Mouse (Mus musculus) kidney, embryonic 16.5 days (tissue): ENCODE results near the gene Bicc1. TPM values are rescaled to one million over a fixed set of nuclear protein-coding genes. Genes with fewer than 3 reads are reported as not detected.

ENCODE experiments used
- ATAC-seq: fragments of 200-750 bp; cut with Nextera tagmentation; 2 replicates; pipeline ENCODE4 v1.8.0; 2017; ENCODE audit warnings: moderate TSS enrichment; ENCODE audit not compliant: low FRiP score, low TSS enrichment
- H3K27ac ChIP-seq: fragments of 300-500 bp; sonication (generic); 2 replicates; pipeline ENCODE4 v1.5.1; 2014; ENCODE audit warnings: low read length
- H3K27me3 ChIP-seq: fragments of 300-500 bp; sonication (generic); 2 replicates; pipeline ENCODE4 v1.6.1; 2014; ENCODE audit warnings: low read length, control low read depth, mixed read lengths; ENCODE audit not compliant: insufficient read depth
- H3K36me3 ChIP-seq: fragments of 300-500 bp; sonication (generic); 2 replicates; pipeline ENCODE4 v1.6.1; 2014; ENCODE audit warnings: low read length, control low read depth, mixed read lengths; ENCODE audit not compliant: insufficient read depth
- H3K4me1 ChIP-seq: fragments of 300-500 bp; sonication (generic); 2 replicates; pipeline ENCODE4 v1.6.1; 2014; ENCODE audit warnings: low read length, control low read depth, mixed read lengths; ENCODE audit not compliant: insufficient read depth
- H3K4me2 ChIP-seq: fragments of 300-500 bp; sonication (generic); replicated peaks from 2 replicates; pipeline ENCODE4 v1.6.1; 2014; ENCODE audit warnings: low read depth, low read length
- H3K4me3 ChIP-seq: fragments of 300-500 bp; sonication (generic); 2 replicates; pipeline ENCODE4 v1.5.1; 2014; ENCODE audit warnings: mild to moderate bottlenecking, low read length
- H3K9ac ChIP-seq: fragments of 300-500 bp; sonication (generic); replicated peaks from 2 replicates; pipeline ENCODE4 v1.6.1; 2014; ENCODE audit warnings: low read length
- H3K9me3 ChIP-seq: fragments of 300-500 bp; sonication (generic); 2 replicates; pipeline ENCODE4 v1.6.1; 2016; ENCODE audit warnings: low read length, control low read depth
- WGBS: fragments of 180-500 bp; shearing (Covaris S2); extraction: QIAGEN DNeasy Blood & Tissue Kit; methylation state at CpG from one replicate; pipeline ENCODE4 v1.1.7; 2014; 5-methylcytosine and 5-hydroxymethylcytosine counted together
- polyA plus RNA-seq: library from polyadenylated mRNA; unstranded; fragments of >200 nt; fragmentation: Nextera tagmentation; extraction: Ambion mirVana; gene quantifications from 2 replicates; pipeline ENCODE4 v1.2.1, GENCODE M21; 2015

Bicc1 gene
- polyA plus RNA-seq, 1 experiment from 2014 or later: 48.0 TPM

- Histone ChIP-seq H3K4me2 (0 out of 2 replicates have a peak overlapping the region, but pooled peaks have one; percentile 11), H3K4me1 (peaks cover 30% of the 10 kb centered on the region), H3K36me3 (0 out of 2 replicates have a peak, but pooled peaks cover 2% of the 10 kb centered on the region), H3K27ac (peak overlapping the region; percentile 79), H3K4me3 (no peak overlapping the region), H3K9me3 (no peaks in the 10 kb centered on the region), H3K9ac (no peak overlapping the region), H3K27me3 (no peaks in the 10 kb centered on the region)
- ATAC-seq: 0 out of 2 replicates have a peak, but pooled peaks have one; percentile 42
- 37% methylated on average over 9 of the region's 9 CpGs for WGBS
Measured at GRCm38 (mm10) chr10:71024681-71025080, 134.8 kb downstream of the Bicc1 start.

- H3K4me1 ChIP-seq: peaks cover 20% of the 10 kb centered on the region
- H3K4me2 ChIP-seq: no peak overlapping the region
- H3K27me3 ChIP-seq: no peaks in the 10 kb centered on the region
- H3K36me3 ChIP-seq: peaks cover 8% of the 10 kb centered on the region; the same call in 1 of the 2 replicates
- no peak overlapping the region for H3K9ac ChIP-seq
- ATAC-seq: no peak
- H3K9me3 ChIP-seq: no peaks in the 10 kb centered on the region
- H3K4me3 ChIP-seq: no peak overlapping the region
- WGBS: 68% methylated on average over 3 of the region's 3 CpGs
- H3K27ac ChIP-seq: peak overlapping the region; percentile 34; the same call in 1 of the 2 replicates
Measured at GRCm38 (mm10) chr10:71023471-71023870, 136.0 kb downstream of the Bicc1 start.

- H3K4me2 ChIP-seq: no peak overlapping the region
- peaks cover 17% of the 10 kb centered on the region for H3K4me1 ChIP-seq
- H3K36me3 ChIP-seq: peaks cover 8% of the 10 kb centered on the region; the same call in 1 of the 2 replicates
- H3K9ac ChIP-seq: no peak overlapping the region
- no peak overlapping the region for H3K27ac ChIP-seq
- no peak for ATAC-seq
- WGBS: 64% methylated on average over 5 of the region's 5 CpGs
- H3K4me3 ChIP-seq: no peak overlapping the region
- H3K9me3 ChIP-seq: no peaks in the 10 kb centered on the region
- H3K27me3 ChIP-seq: no peaks in the 10 kb centered on the region
Measured at GRCm38 (mm10) chr10:71020459-71020858, 139.0 kb downstream of the Bicc1 start.

- ATAC-seq: no peak
- H3K4me3 ChIP-seq: no peak overlapping the region
- peaks cover 12% of the 10 kb centered on the region for H3K4me1 ChIP-seq
- H3K9ac ChIP-seq: no peak overlapping the region
- H3K27me3 ChIP-seq: no peaks in the 10 kb centered on the region
- WGBS: 91% methylated on average over 6 of the region's 6 CpGs
- H3K27ac ChIP-seq: no peak overlapping the region
- H3K9me3 ChIP-seq: no peaks in the 10 kb centered on the region
- no peak overlapping the region for H3K4me2 ChIP-seq
- peaks cover 8% of the 10 kb centered on the region; the same call in 1 of the 2 replicates for H3K36me3 ChIP-seq
Measured at GRCm38 (mm10) chr10:71019836-71020235, 139.7 kb downstream of the Bicc1 start.

GRCm38 (mm10) chr10:71009771-71010496 lies 149.6 kb downstream of the Bicc1 start:
- ATAC-seq: no peak
- Histone ChIP-seq H3K9ac (no peak overlapping the region), H3K9me3 (no peaks in the 10 kb centered on the region), H3K4me1 (no peaks in the 10 kb centered on the region), H3K27ac (no peak overlapping the region), H3K27me3 (no peaks in the 10 kb centered on the region), H3K4me2 (no peak overlapping the region), H3K36me3 (no peaks in the 10 kb centered on the region), H3K4me3 (no peak overlapping the region)
- WGBS: 86% methylated on average over 19 of the region's 19 CpGs

GRCm38 (mm10) chr10:71008721-71009120 lies 150.8 kb downstream of the Bicc1 start:
- ATAC-seq: no peak
- no peak overlapping the region for H3K4me3 ChIP-seq
- WGBS: 92% methylated on average over 11 of the region's 11 CpGs
- no peaks in the 10 kb centered on the region for H3K4me1 ChIP-seq
- H3K4me2 ChIP-seq: no peak overlapping the region
- H3K9ac ChIP-seq: no peak overlapping the region
- no peaks in the 10 kb centered on the region for H3K36me3 ChIP-seq
- H3K27ac ChIP-seq: no peak overlapping the region
- H3K9me3 ChIP-seq: no peaks in the 10 kb centered on the region
- no peaks in the 10 kb centered on the region for H3K27me3 ChIP-seq

GRCm38 (mm10) chr10:71007956-71008355 lies 151.5 kb downstream of the Bicc1 start:
- H3K9ac ChIP-seq: no peak overlapping the region
- no peaks in the 10 kb centered on the region for H3K4me1 ChIP-seq
- no peaks in the 10 kb centered on the region for H3K27me3 ChIP-seq
- H3K4me2 ChIP-seq: no peak overlapping the region
- no peaks in the 10 kb centered on the region for H3K36me3 ChIP-seq
- no peaks in the 10 kb centered on the region for H3K9me3 ChIP-seq
- no peak for ATAC-seq
- H3K27ac ChIP-seq: no peak overlapping the region
- WGBS: 82% methylated on average over 9 of the region's 9 CpGs
- no peak overlapping the region for H3K4me3 ChIP-seq

GRCm38 (mm10) chr10:71007516-71007915 lies 152.0 kb downstream of the Bicc1 start:
- 85% methylated on average over 5 of the region's 5 CpGs for WGBS
- no peaks in the 10 kb centered on the region for H3K27me3 ChIP-seq
- H3K9ac ChIP-seq: no peak overlapping the region
- no peak overlapping the region for H3K4me2 ChIP-seq
- no peak overlapping the region for H3K4me3 ChIP-seq
- H3K9me3 ChIP-seq: no peaks in the 10 kb centered on the region
- no peak overlapping the region for H3K27ac ChIP-seq
- no peak for ATAC-seq
- H3K4me1 ChIP-seq: no peaks in the 10 kb centered on the region
- H3K36me3 ChIP-seq: no peaks in the 10 kb centered on the region

GRCm38 (mm10) chr10:71007001-71007400 lies 152.5 kb downstream of the Bicc1 start:
- ATAC-seq: no peak
- no peaks in the 10 kb centered on the region for H3K27me3 ChIP-seq
- WGBS: 85% methylated on average over 3 of the region's 3 CpGs
- no peak overlapping the region for H3K27ac ChIP-seq
- H3K9me3 ChIP-seq: no peaks in the 10 kb centered on the region; the same call in 1 of the 2 replicates
- 0 out of 2 replicates have a peak, but pooled peaks cover 2% of the 10 kb centered on the region for H3K36me3 ChIP-seq
- no peak overlapping the region for H3K4me2 ChIP-seq
- H3K4me1 ChIP-seq: no peaks in the 10 kb centered on the region
- no peak overlapping the region for H3K4me3 ChIP-seq
- no peak overlapping the region for H3K9ac ChIP-seq

- H3K27me3 ChIP-seq: no peaks in the 10 kb centered on the region
- WGBS: 89% methylated on average over 2 of the region's 2 CpGs
- H3K36me3 ChIP-seq: 0 out of 2 replicates have a peak, but pooled peaks cover 2% of the 10 kb centered on the region
- no peaks in the 10 kb centered on the region for H3K4me1 ChIP-seq
- no peak overlapping the region for H3K9ac ChIP-seq
- no peak overlapping the region for H3K27ac ChIP-seq
- no peak overlapping the region for H3K4me2 ChIP-seq
- no peaks in the 10 kb centered on the region; the same call in 1 of the 2 replicates for H3K9me3 ChIP-seq
- no peak for ATAC-seq
- no peak overlapping the region for H3K4me3 ChIP-seq
Measured at GRCm38 (mm10) chr10:71002871-71003270, 156.6 kb downstream of the Bicc1 start.
